Mouse (Mus musculus): ENCODE measurements around the gene Tnfrsf13c.

DNA sequence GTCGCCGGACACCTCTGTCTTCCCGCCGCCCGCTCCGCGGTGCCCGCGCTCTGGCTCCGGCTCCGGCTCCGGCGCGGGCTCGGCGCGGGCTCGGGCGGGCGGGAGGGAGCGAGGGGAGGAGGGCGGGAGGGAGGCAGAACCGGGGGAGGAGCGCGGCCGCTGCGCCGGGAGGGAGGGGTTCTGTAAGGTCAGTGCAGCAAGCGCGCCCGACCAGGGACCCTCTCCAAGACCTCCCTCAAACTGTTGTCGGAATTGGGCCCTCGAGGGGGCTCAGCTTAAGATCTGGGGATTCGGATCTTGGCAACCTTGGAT lies 11.5 kb downstream of the Tnfrsf13c start, which contains the start of gene Shisa8:
- TF ChIP-seq CTCF (IDR thresholded peaks at IDR 0.05; ENCODE audit: control insufficient read depth, insufficient read depth, low read length) (no peak), POLR2A (IDR thresholded peaks at IDR 0.05; ENCODE audit: borderline replicate concordance, control insufficient read depth, low read depth, low read length) (no peak)

Data from bone marrow, adult 2 months (tissue).